Mouse (Mus musculus): ENCODE results near the gene Enpp1. TPM values are rescaled to one million over a fixed set of nuclear protein-coding genes. Genes with fewer than 3 reads are reported as not detected.
"Not testable (repeated sequence)": the region's sequence is repeated elsewhere in the genome, so short reads cannot be mapped to it uniquely, and the experiment has no call there.

Gene Enpp1
- total and polyA plus RNA-seq, 3 experiments: 0.12 to 0.15 TPM; not detected in 1

DNA sequence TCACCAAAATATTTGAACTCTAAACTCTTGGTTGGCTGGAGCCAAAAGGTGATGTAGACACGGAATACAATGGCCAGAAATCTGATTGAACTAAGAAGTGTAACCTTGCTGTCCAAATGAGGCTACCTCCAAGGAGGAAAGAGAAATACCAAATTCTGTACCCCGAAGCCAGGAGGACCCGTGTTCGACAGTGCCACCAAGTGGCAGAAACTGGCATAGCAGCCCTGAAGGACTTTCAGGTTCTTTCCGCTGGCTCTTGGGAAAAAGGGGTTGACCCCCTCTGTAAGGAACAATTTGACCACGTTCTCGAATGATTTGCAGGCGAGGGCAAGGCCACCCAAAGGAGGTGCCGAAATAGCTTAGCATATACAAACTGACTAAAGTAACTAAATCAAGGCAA lies 90.4 kb downstream of the Enpp1 start:
- no peaks in the 10 kb centered on the region for H3K9me3 ChIP-seq (replicated peaks; ENCODE audit: insufficient read depth, low read length)
- no peak overlapping the region for H3K4me3 ChIP-seq (ENCODE audit: control insufficient read depth in 1 of 2, insufficient read depth in 1 of 2, low read depth in 2 of 2, low read length in 2 of 2)
- no peaks in the 10 kb centered on the region for H3K36me3 ChIP-seq (ENCODE audit: control insufficient read depth in 1 of 2, insufficient read depth in 2 of 2, low read length in 2 of 2)
- peak; percentile 59 for DNase-seq (ENCODE audit: low read depth, low spot score)
- no peak overlapping the region for H3K9ac ChIP-seq (ENCODE audit: control insufficient read depth, low read depth, low read length, poor library complexity, severe bottlenecking)
- H3K27ac ChIP-seq (ENCODE audit: control insufficient read depth, low read depth, low read length): no peak overlapping the region
- no peaks in the 10 kb centered on the region for H3K4me1 ChIP-seq (ENCODE audit: control insufficient read depth in 1 of 2, insufficient read depth in 2 of 2, low read length in 2 of 2)
- H3K79me2 ChIP-seq (ENCODE audit: control insufficient read depth, insufficient read depth, low read length, poor library complexity): no peaks in the 10 kb centered on the region
- H3K27me3 ChIP-seq (ENCODE audit: control insufficient read depth in 1 of 2, insufficient read depth in 2 of 2, low read length in 2 of 2): no peaks in the 10 kb centered on the region
- TF ChIP-seq CTCF (IDR thresholded peaks at IDR 0.05 in 2 of 3, conservative IDR thresholded peaks at IDR 0.05 in 1 of 3; ENCODE audit: control insufficient read depth in 1 of 3, insufficient read depth in 1 of 3, low read depth in 2 of 3, low read length in 3 of 3, poor library complexity in 1 of 3, severe bottlenecking in 1 of 3): peak; percentile 81 to 94 (median 82)
- peak; percentile 34 for TF ChIP-seq RAD21 (IDR thresholded peaks at IDR 0.05; ENCODE audit: low read depth, low read length)
- peak; percentile 55 for TF ChIP-seq SMC3 (IDR thresholded peaks at IDR 0.05; ENCODE audit: low read depth, low read length)
- TF ChIP-seq NRF1 (IDR thresholded peaks at IDR 0.05; ENCODE audit: insufficient read depth, low read depth, low read length, poor library complexity, severe bottlenecking): no peak
- TF ChIP-seq GABPA (IDR thresholded peaks at IDR 0.05; ENCODE audit: low read depth, low read length): no peak

DNA sequence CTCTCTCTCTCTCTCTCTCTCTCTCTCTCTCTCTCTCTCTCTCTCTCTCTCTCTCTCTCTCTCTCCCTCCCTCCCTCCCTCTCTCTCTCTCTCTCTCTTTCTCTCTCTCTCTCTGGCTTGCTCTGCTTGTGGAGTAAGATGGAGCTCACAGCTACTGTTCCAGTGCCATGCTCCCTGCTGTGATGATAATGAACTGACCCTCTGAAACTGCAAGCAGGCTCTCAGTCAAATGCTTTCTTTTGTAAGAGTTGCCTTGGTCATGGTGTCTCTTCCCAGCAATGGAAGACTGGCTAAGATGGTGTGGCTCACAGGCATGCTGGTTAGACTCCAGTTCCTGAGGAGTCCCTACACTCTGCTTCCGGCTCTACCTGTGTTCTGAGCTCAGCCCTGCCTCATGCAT lies 95.4 kb downstream of the Enpp1 start:
- H3K27ac ChIP-seq (ENCODE audit: control insufficient read depth, low read depth, low read length): not testable (repeated sequence)

DNA sequence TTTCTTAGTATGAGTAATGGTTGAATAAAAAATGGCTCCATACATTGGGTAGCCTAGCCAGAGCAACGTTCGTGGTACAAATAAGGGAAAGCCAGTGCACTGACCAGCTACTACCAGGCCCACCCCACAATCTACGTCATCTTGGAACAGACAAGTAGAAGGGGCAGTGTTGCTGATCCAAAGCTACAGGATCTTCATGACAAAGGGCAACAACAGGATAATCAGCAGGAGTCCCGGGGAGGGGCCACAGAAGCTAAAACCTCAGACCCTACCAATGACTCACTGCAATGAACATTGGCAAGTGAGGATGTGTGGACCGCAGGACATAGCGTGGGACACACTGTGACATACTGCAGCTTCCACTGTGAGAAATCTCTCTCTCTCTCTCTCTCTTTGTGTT lies 96.2 kb downstream of the Enpp1 start:
- no peak overlapping the region for H3K4me3 ChIP-seq (ENCODE audit: control insufficient read depth in 1 of 2, insufficient read depth in 1 of 2, low read depth in 2 of 2, low read length in 2 of 2)
- TF ChIP-seq ZC3H11A (IDR thresholded peaks at IDR 0.05; ENCODE audit: low read depth, low read length) (no peak), MEF2A (IDR thresholded peaks at IDR 0.05; ENCODE audit: extremely low read depth, insufficient replicate concordance, low read depth, low read length, poor library complexity, severe bottlenecking) (no peak)
- H3K79me2 ChIP-seq (ENCODE audit: control insufficient read depth, insufficient read depth, low read length, poor library complexity): no peaks in the 10 kb centered on the region

More for the DNA sequence above, 95.4 kb downstream of the Enpp1 start:
- not testable (repeated sequence) for H3K27me3 ChIP-seq (ENCODE audit: control insufficient read depth in 1 of 2, insufficient read depth in 2 of 2, low read length in 2 of 2); H3K9me3 ChIP-seq (replicated peaks; ENCODE audit: insufficient read depth, low read length); H3K36me3 ChIP-seq (ENCODE audit: control insufficient read depth in 1 of 2, insufficient read depth in 2 of 2, low read length in 2 of 2); DNase-seq (ENCODE audit: low read depth, low spot score); H3K79me2 ChIP-seq (ENCODE audit: control insufficient read depth, insufficient read depth, low read length, poor library complexity); H3K9ac ChIP-seq (ENCODE audit: control insufficient read depth, low read depth, low read length, poor library complexity, severe bottlenecking); H3K4me3 ChIP-seq (ENCODE audit: control insufficient read depth in 1 of 2, insufficient read depth in 1 of 2, low read depth in 2 of 2, low read length in 2 of 2); H3K4me1 ChIP-seq (ENCODE audit: control insufficient read depth in 1 of 2, insufficient read depth in 2 of 2, low read length in 2 of 2)

DNA sequence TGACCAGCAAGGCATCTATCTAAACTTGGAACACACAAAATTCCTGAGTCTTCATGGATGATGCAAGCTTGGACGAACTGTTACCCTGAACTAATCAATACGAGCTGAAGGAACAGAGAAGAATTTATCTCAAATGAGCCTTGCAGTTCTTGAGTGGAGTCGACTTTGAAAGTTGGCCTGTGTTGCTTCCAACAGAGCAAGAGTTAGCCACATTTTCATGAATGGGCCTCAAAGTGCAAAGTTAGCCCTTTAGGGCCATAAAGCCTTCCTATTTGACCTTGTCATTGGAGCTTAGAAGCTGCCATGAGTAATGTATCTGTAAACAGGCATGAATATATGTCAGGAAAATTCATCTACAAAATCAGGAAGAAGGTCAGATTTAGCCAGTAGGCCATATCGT lies 97.2 kb downstream of the Enpp1 start:
- Histone ChIP-seq H3K79me2 (ENCODE audit: control insufficient read depth, insufficient read depth, low read length, poor library complexity) (no peaks in the 10 kb centered on the region), H3K4me1 (ENCODE audit: control insufficient read depth in 1 of 2, insufficient read depth in 2 of 2, low read length in 2 of 2) (no peaks in the 10 kb centered on the region), H3K36me3 (ENCODE audit: control insufficient read depth in 1 of 2, insufficient read depth in 2 of 2, low read length in 2 of 2) (no peaks in the 10 kb centered on the region), H3K27me3 (ENCODE audit: control insufficient read depth in 1 of 2, insufficient read depth in 2 of 2, low read length in 2 of 2) (no peaks in the 10 kb centered on the region), H3K4me3 (ENCODE audit: control insufficient read depth in 1 of 2, insufficient read depth in 1 of 2, low read depth in 2 of 2, low read length in 2 of 2) (no peak overlapping the region), H3K9ac (ENCODE audit: control insufficient read depth, low read depth, low read length, poor library complexity, severe bottlenecking) (no peak overlapping the region), H3K27ac (ENCODE audit: control insufficient read depth, low read depth, low read length) (no peak overlapping the region), H3K9me3 (replicated peaks; ENCODE audit: insufficient read depth, low read length) (no peaks in the 10 kb centered on the region)
- DNase-seq (ENCODE audit: low read depth, low spot score): no peak
- no peak for TF ChIP-seq POLR2AphosphoS2 (IDR thresholded peaks at IDR 0.05; ENCODE audit: low read length)
- no peak for TF ChIP-seq ELF1 (IDR thresholded peaks at IDR 0.05; ENCODE audit: low read depth, low read length)
- no peak for TF ChIP-seq MAZ (IDR thresholded peaks at IDR 0.05; ENCODE audit: low read depth, low read length)
- no peak for TF ChIP-seq SIN3A (IDR thresholded peaks at IDR 0.05; ENCODE audit: low read length)
- TF ChIP-seq SMC3 (IDR thresholded peaks at IDR 0.05; ENCODE audit: low read depth, low read length): no peak

More for the DNA sequence above, 96.2 kb downstream of the Enpp1 start:
- H3K27ac ChIP-seq (ENCODE audit: control insufficient read depth, low read depth, low read length): no peak overlapping the region
- H3K9ac ChIP-seq (ENCODE audit: control insufficient read depth, low read depth, low read length, poor library complexity, severe bottlenecking): no peak overlapping the region
- no peak for DNase-seq (ENCODE audit: low read depth, low spot score)
- no peaks in the 10 kb centered on the region for H3K27me3 ChIP-seq (ENCODE audit: control insufficient read depth in 1 of 2, insufficient read depth in 2 of 2, low read length in 2 of 2)
- no peaks in the 10 kb centered on the region for H3K4me1 ChIP-seq (ENCODE audit: control insufficient read depth in 1 of 2, insufficient read depth in 2 of 2, low read length in 2 of 2)
- H3K9me3 ChIP-seq (replicated peaks; ENCODE audit: insufficient read depth, low read length): no peaks in the 10 kb centered on the region
- H3K36me3 ChIP-seq (ENCODE audit: control insufficient read depth in 1 of 2, insufficient read depth in 2 of 2, low read length in 2 of 2): no peaks in the 10 kb centered on the region

All from MEL (cell line).